Mouse (Mus musculus) lung, embryonic 16.5 days (tissue): ENCODE measurements at regions not wholly inside any gene's neighbourhood (a gene's known extent, or its start where the extent isn't known, plus 50 kb on each side); places are given as distances from the start of the nearest gene placed in this dataset.

Source experiments
- ATAC-seq: fragments of 200-750 bp; cut with Nextera tagmentation; 2 replicates; pipeline ENCODE4 v1.8.0; 2017; ENCODE audit warnings: low read depth, mild to moderate bottlenecking, moderate library complexity
- H3K27ac ChIP-seq: fragments of 300-500 bp; sonication (generic); 2 replicates; pipeline ENCODE4 v1.5.1; 2014; ENCODE audit warnings: mild to moderate bottlenecking, control low read depth, low read length
- H3K27me3 ChIP-seq: fragments of 300-500 bp; sonication (generic); 2 replicates; pipeline ENCODE4 v1.6.1; 2014; ENCODE audit warnings: low read depth, low read length, mixed read lengths; ENCODE audit not compliant: control insufficient read depth, insufficient read depth
- H3K36me3 ChIP-seq: fragments of 300-500 bp; sonication (generic); 2 replicates; pipeline ENCODE4 v1.6.1; 2014; ENCODE audit warnings: low read length; ENCODE audit not compliant: control insufficient read depth, insufficient read depth
- H3K4me1 ChIP-seq: fragments of 300-500 bp; sonication (generic); replicated peaks from 2 replicates; pipeline ENCODE4 v1.6.1; 2014; ENCODE audit warnings: low read length, mixed read lengths; ENCODE audit not compliant: control insufficient read depth, insufficient read depth
- H3K4me2 ChIP-seq: fragments of 300-500 bp; sonication (generic); 2 replicates; pipeline ENCODE4 v1.6.1; 2014; ENCODE audit warnings: low read depth, low read length, control low read depth
- H3K4me3 ChIP-seq: fragments of 300-500 bp; sonication (generic); 2 replicates; pipeline ENCODE4 v1.5.1; 2014; ENCODE audit warnings: mild to moderate bottlenecking, low read length, control low read depth
- H3K9ac ChIP-seq: fragments of 300-500 bp; sonication (generic); 2 replicates; pipeline ENCODE4 v1.6.1; 2014; ENCODE audit warnings: low read length, control low read depth
- H3K9me3 ChIP-seq: fragments of 300-500 bp; sonication (generic); 2 replicates; pipeline ENCODE4 v1.6.1; 2016; ENCODE audit warnings: low read length; ENCODE audit not compliant: control insufficient read depth
- WGBS: fragments of 180-500 bp; shearing (Covaris S2); extraction: QIAGEN DNeasy Blood & Tissue Kit; methylation state at CpG from one replicate; pipeline ENCODE4 v1.1.7; 2014; 5-methylcytosine and 5-hydroxymethylcytosine counted together

DNA sequence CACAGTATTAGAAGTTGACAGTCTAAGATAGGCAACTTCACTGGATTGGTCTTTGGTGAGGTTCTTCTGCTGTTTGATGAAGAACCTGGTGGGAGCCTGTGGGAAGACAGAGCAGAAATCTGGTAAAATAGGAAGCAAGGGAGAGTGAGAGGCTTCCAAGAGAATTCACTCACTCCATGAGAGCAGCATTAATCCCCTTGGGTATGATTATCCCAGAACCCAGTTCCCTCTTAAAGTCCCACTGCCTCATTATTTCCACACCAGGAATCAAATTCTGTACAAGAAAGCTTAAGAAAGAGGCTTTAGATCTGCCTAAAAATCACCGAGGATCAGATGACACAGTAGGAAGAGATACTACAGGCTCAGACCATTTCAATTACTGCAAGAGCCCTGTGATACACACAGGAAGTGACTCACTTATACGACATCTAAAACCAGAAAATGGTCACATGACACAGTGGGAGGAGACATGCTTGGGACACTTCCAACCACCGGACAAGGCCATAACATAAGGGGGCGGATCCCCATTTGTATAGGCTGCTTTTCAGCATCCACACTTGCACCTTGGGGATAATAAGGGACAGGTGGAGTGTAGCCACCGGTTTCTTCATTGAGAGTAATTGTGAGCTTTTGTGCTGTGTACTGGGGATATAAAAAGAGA is 168.2 kb downstream of the Cemip2 start:
- Histone ChIP-seq H3K4me2 (no peak overlapping the region), H3K36me3 (no peaks in the 10 kb centered on the region), H3K4me1 (no peaks in the 10 kb centered on the region), H3K9ac (no peak overlapping the region), H3K27me3 (no peaks in the 10 kb centered on the region), H3K9me3 (no peaks in the 10 kb centered on the region), H3K4me3 (no peak overlapping the region), H3K27ac (no peak overlapping the region)
- WGBS, result 66% methylated on average over 5 of the region's 5 CpGs
- no peak for ATAC-seq

- Histone ChIP-seq H3K9ac (no peak overlapping the region), H3K4me1 (no peaks in the 10 kb centered on the region), H3K27me3 (no peaks in the 10 kb centered on the region), H3K9me3 (no peaks in the 10 kb centered on the region), H3K27ac (no peak overlapping the region), H3K4me2 (no peak overlapping the region), H3K36me3 (no peaks in the 10 kb centered on the region), H3K4me3 (no peak overlapping the region)
- WGBS, result 88% methylated on average over 2 of the region's 2 CpGs
- ATAC-seq, result no peak
Measured at GRCm38 (mm10) chr19:21948030-21948429, 169.9 kb downstream of the Cemip2 start.

DNA sequence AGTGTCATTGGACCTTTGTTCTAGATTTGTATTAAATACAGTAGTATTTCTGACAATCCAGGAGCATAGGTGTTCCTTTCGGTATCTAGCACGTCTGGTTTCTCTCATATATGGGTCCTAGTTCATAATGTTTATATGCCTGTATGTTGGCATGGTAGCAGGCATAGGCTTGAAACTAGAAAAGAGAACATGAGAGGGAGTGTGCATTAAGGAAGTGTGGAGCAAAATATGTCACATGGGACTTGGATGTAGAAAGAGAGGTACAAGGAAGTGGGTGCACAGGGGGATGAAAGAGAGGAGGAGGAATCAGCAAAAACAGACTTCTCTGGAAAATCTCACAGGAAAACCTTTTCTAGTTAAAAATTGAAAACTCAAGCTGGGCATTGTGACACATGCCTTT is 176.2 kb upstream of the Trpm3 start:
- ATAC-seq, result no peak
- Histone ChIP-seq H3K4me2 (no peak overlapping the region), H3K4me3 (no peak overlapping the region), H3K4me1 (no peaks in the 10 kb centered on the region), H3K36me3 (no peaks in the 10 kb centered on the region), H3K27me3 (no peaks in the 10 kb centered on the region), H3K9me3 (no peaks in the 10 kb centered on the region), H3K9ac (no peak overlapping the region), H3K27ac (no peak overlapping the region)
- 91% methylated on average over 2 of the region's 2 CpGs for WGBS

GRCm38 (mm10) chr19:21989857-21990256 is 149.0 kb upstream of the Trpm3 start:
- Histone ChIP-seq H3K27ac (no peak overlapping the region), H3K9me3 (no peaks in the 10 kb centered on the region), H3K36me3 (no peaks in the 10 kb centered on the region), H3K27me3 (no peaks in the 10 kb centered on the region), H3K4me1 (no peaks in the 10 kb centered on the region), H3K4me2 (no peak overlapping the region), H3K9ac (no peak overlapping the region), H3K4me3 (no peak overlapping the region)
- 66% methylated on average over 4 of the region's 4 CpGs for WGBS
- ATAC-seq, result no peak

DNA sequence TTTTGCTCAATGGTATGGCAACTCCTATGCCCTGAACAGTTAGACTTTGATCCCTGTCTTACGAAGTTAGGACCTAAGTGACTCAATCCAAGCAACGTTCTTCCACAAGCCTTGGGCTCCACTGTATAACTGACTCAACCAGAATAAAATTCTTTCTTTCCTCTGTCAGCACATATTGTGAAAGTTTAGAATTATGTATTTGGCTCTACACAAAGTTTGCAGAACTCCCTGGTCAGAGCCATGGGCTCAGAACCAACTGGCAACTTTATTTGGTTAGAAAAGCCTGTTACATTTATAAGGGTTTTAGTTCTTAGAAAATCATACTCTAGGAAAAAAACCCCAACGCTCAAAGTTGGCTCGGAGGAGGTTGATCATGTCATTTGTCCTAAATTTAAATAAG is 147.9 kb upstream of the Trpm3 start:
- Histone ChIP-seq H3K9me3 (no peaks in the 10 kb centered on the region), H3K9ac (no peak overlapping the region), H3K36me3 (no peaks in the 10 kb centered on the region), H3K4me3 (no peak overlapping the region), H3K27me3 (no peaks in the 10 kb centered on the region), H3K4me2 (no peak overlapping the region), H3K27ac (no peak overlapping the region), H3K4me1 (no peaks in the 10 kb centered on the region)
- WGBS, result 69% methylated on average over 4 of the region's 4 CpGs
- peak; percentile 23; the same call in 1 of the 2 replicates for ATAC-seq

- ATAC-seq, result no peak
- H3K4me3 ChIP-seq, result no peak overlapping the region
- no peaks in the 10 kb centered on the region for H3K27me3 ChIP-seq
- no peak overlapping the region for H3K9ac ChIP-seq
- H3K4me2 ChIP-seq, result no peak overlapping the region
- no peaks in the 10 kb centered on the region for H3K4me1 ChIP-seq
- H3K36me3 ChIP-seq, result no peaks in the 10 kb centered on the region
- H3K9me3 ChIP-seq, result no peaks in the 10 kb centered on the region
- no peak overlapping the region for H3K27ac ChIP-seq
Measured at GRCm38 (mm10) chr19:21991413-21991812, 147.4 kb upstream of the Trpm3 start.

GRCm38 (mm10) chr19:21999621-22000020 is 139.2 kb upstream of the Trpm3 start:
- WGBS, result 79% methylated on average over 5 of the region's 5 CpGs
- no peak overlapping the region for H3K9ac ChIP-seq
- H3K4me2 ChIP-seq, result no peak overlapping the region
- no peaks in the 10 kb centered on the region for H3K36me3 ChIP-seq
- no peaks in the 10 kb centered on the region for H3K27me3 ChIP-seq
- ATAC-seq, result no peak
- H3K9me3 ChIP-seq, result no peaks in the 10 kb centered on the region
- H3K4me3 ChIP-seq, result no peak overlapping the region
- no peaks in the 10 kb centered on the region for H3K4me1 ChIP-seq
- no peak overlapping the region for H3K27ac ChIP-seq

GRCm38 (mm10) chr19:22008053-22008935 is 130.6 kb upstream of the Trpm3 start:
- Histone ChIP-seq H3K4me2 (no peak overlapping the region), H3K9ac (no peak overlapping the region), H3K27me3 (no peaks in the 10 kb centered on the region), H3K9me3 (no peaks in the 10 kb centered on the region), H3K4me3 (no peak overlapping the region), H3K4me1 (no peaks in the 10 kb centered on the region), H3K36me3 (no peaks in the 10 kb centered on the region), H3K27ac (no peak overlapping the region)
- ATAC-seq, result no peak
- 85% methylated on average over 13 of the region's 13 CpGs for WGBS

GRCm38 (mm10) chr19:22010239-22010638 is 128.6 kb upstream of the Trpm3 start:
- H3K4me1 ChIP-seq, result no peaks in the 10 kb centered on the region
- H3K9ac ChIP-seq, result no peak overlapping the region
- no peak overlapping the region for H3K4me3 ChIP-seq
- H3K9me3 ChIP-seq, result no peaks in the 10 kb centered on the region
- 71% methylated on average over 5 of the region's 5 CpGs for WGBS
- ATAC-seq, result no peak
- H3K27me3 ChIP-seq, result no peaks in the 10 kb centered on the region
- no peak overlapping the region for H3K4me2 ChIP-seq
- H3K27ac ChIP-seq, result no peak overlapping the region
- no peaks in the 10 kb centered on the region for H3K36me3 ChIP-seq
